ENCODE assay signal across 19 mouse cellular contexts in the genomic region with DNA sequence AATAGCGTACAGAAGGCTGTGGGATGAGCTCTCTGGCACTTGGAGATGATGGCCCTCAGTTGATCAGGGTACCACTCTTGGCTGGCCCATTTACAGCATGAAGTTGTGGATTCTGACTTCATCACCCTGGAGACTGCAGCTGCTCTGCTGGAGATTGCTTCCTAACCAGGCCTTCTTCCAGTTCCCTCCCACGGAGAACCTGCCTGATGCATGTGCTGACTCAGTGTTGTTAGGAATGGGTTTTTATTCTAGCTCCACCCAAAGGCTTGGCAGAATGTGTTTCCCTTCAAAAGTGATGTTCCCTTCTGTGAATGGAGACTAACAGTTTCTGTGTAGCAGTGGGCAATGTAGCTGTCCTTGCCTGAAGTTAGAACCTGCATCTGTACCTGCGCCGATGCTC. TPM values are rescaled to one million over a fixed set of nuclear protein-coding genes. Genes with fewer than 3 reads are reported as not detected.
DNase-seq lines count a peak whose midpoint lies in the region; ATAC-seq lines count a peak whose summit lies in the region.
"Had no signal": no experiment of that assay in that cellular context is flagged by ENCODE, and none has a peak within 500 bp of the region (broad histone marks: within the 10 kb centered on the region; RNA-seq: fewer than 3 reads in every experiment).

No protein-coding gene starts in this region.

- DNase-seq in kidney, postnatal 36 days: no peak
- peak; percentile 77 for DNase-seq in ZHBTc4 (ENCODE audit: low read depth, low spot score)
- DNase-seq in layer of hippocampus, adult 9-11 months: peak; percentile 80
- DNase-seq in right cerebral cortex, postnatal 36 days (ENCODE audit: low spot score in 2 of 2): peak; percentile 8 to 73
- DNase-seq in embryonic facial prominence, embryonic 10.5 days (ENCODE audit: low spot score): no peak
- no peak for DNase-seq in urinary bladder, postnatal 36 days (ENCODE audit: low spot score in 2 of 2)
- DNase-seq: adrenal gland, adult 2 months; cerebellum, postnatal 25 days; gastrocnemius, postnatal 25 days; liver; spleen, adult 18-20 months had no signal

- peak overlapping the region; percentile 16; the same call in 1 of the 2 replicates for H3K27ac ChIP-seq in kidney, embryonic 16.5 days (ENCODE audit: low read length)
- no peak overlapping the region for H3K27ac ChIP-seq in embryonic facial prominence, embryonic 10.5 days (replicated peaks)
- H3K27ac ChIP-seq in intestine, embryonic 15.5 days: no peak overlapping the region
- H3K27ac ChIP-seq: embryonic facial prominence, embryonic 13.5 days; forebrain, embryonic 13.5 days; heart, embryonic 13.5 days; hindbrain, embryonic 13.5 days; lung, embryonic 15.5 days had no signal

- H3K36me3 ChIP-seq in kidney, embryonic 16.5 days (ENCODE audit: insufficient read depth, low read length): no peaks in the 10 kb centered on the region
- no peaks in the 10 kb centered on the region for H3K36me3 ChIP-seq in embryonic facial prominence, embryonic 10.5 days (replicated peaks)
- H3K36me3 ChIP-seq in intestine, embryonic 15.5 days: no peaks in the 10 kb centered on the region
- H3K36me3 ChIP-seq: embryonic facial prominence, embryonic 13.5 days; heart, embryonic 13.5 days; hindbrain, embryonic 13.5 days; lung, embryonic 15.5 days had no signal

- H3K27me3 ChIP-seq in kidney, embryonic 16.5 days (ENCODE audit: insufficient read depth, low read length): no peaks in the 10 kb centered on the region
- no peaks in the 10 kb centered on the region for H3K27me3 ChIP-seq in embryonic facial prominence, embryonic 10.5 days (replicated peaks; ENCODE audit: low read depth, poor library complexity, severe bottlenecking)
- no peaks in the 10 kb centered on the region for H3K27me3 ChIP-seq in intestine, embryonic 15.5 days (replicated peaks)
- H3K27me3 ChIP-seq: embryonic facial prominence, embryonic 13.5 days; forebrain, embryonic 13.5 days; heart, embryonic 13.5 days; hindbrain, embryonic 13.5 days; lung, embryonic 15.5 days had no signal

- no peaks in the 10 kb centered on the region for H3K9me3 ChIP-seq in kidney, embryonic 16.5 days (ENCODE audit: low read length)
- no peaks in the 10 kb centered on the region for H3K9me3 ChIP-seq in embryonic facial prominence, embryonic 10.5 days
- H3K9me3 ChIP-seq in intestine, embryonic 15.5 days: no peaks in the 10 kb centered on the region
- H3K9me3 ChIP-seq: embryonic facial prominence, embryonic 13.5 days; forebrain, embryonic 13.5 days; heart, embryonic 13.5 days; hindbrain, embryonic 13.5 days; lung, embryonic 15.5 days had no signal

- no peak overlapping the region for H3K4me2 ChIP-seq in kidney, embryonic 16.5 days (replicated peaks; ENCODE audit: low read depth, low read length)
- no peak overlapping the region for H3K4me2 ChIP-seq in intestine, embryonic 15.5 days (replicated peaks)
- H3K4me2 ChIP-seq: embryonic facial prominence, embryonic 13.5 days; forebrain, embryonic 13.5 days; heart, embryonic 13.5 days; hindbrain, embryonic 13.5 days; lung, embryonic 15.5 days had no signal

- peak; percentile 23; the same call in 1 of the 2 replicates for ATAC-seq in kidney, embryonic 16.5 days (ENCODE audit: low FRiP score, low TSS enrichment)
- no peak for ATAC-seq in intestine, embryonic 15.5 days
- ATAC-seq: forebrain, embryonic 13.5 days; Patski had no signal

- 89% methylated on average over 4 of the region's 4 CpGs for WGBS in kidney, embryonic 16.5 days
- 90% methylated on average over 4 of the region's 4 CpGs for WGBS in embryonic facial prominence, embryonic 10.5 days
- 85% methylated on average over 4 of the region's 4 CpGs for WGBS in intestine, embryonic 15.5 days

- H3K4me1 ChIP-seq in kidney, embryonic 16.5 days (ENCODE audit: insufficient read depth, low read length): 0 out of 2 replicates have a peak, but pooled peaks cover 4% of the 10 kb centered on the region
- H3K4me1 ChIP-seq in embryonic facial prominence, embryonic 10.5 days: no peaks in the 10 kb centered on the region
- no peaks in the 10 kb centered on the region for H3K4me1 ChIP-seq in intestine, embryonic 15.5 days (replicated peaks)
- H3K4me1 ChIP-seq: embryonic facial prominence, embryonic 13.5 days; forebrain, embryonic 13.5 days; heart, embryonic 13.5 days; hindbrain, embryonic 13.5 days; lung, embryonic 15.5 days had no signal

- no peak overlapping the region for H3K4me3 ChIP-seq in kidney, embryonic 16.5 days (ENCODE audit: low read length)
- no peak overlapping the region for H3K4me3 ChIP-seq in embryonic facial prominence, embryonic 10.5 days
- no peak overlapping the region for H3K4me3 ChIP-seq in intestine, embryonic 15.5 days (replicated peaks)
- H3K4me3 ChIP-seq: embryonic facial prominence, embryonic 13.5 days; forebrain, embryonic 13.5 days; heart, embryonic 13.5 days; hindbrain, embryonic 13.5 days; lung, embryonic 15.5 days had no signal

- no peak overlapping the region for H3K9ac ChIP-seq in kidney, embryonic 16.5 days (replicated peaks; ENCODE audit: low read length)
- H3K9ac ChIP-seq in intestine, embryonic 15.5 days: no peak overlapping the region
- H3K9ac ChIP-seq: embryonic facial prominence, embryonic 13.5 days; forebrain, embryonic 13.5 days; heart, embryonic 13.5 days; hindbrain, embryonic 13.5 days; lung, embryonic 15.5 days had no signal

RNA-seq across cellular contexts. Expression of a gene that starts 58.2 kb away (rescaled TPM):
- 19.7 and 22.2 TPM in 2 replicates for polyA plus RNA-seq in kidney, embryonic 16.5 days (2015; fragmentation: Nextera tagmentation; extraction: Ambion mirVana)
- 17.1 and 17.5 TPM in 2 replicates for polyA plus RNA-seq in embryonic facial prominence, embryonic 10.5 days (2016; fragmentation: Nextera tagmentation; extraction: Ambion mirVana)
- polyA plus RNA-seq in intestine, embryonic 15.5 days (2015; fragmentation: Nextera tagmentation; extraction: Ambion mirVana): 15.7 and 16.9 TPM in 2 replicates

Comparison
In these comparisons a context has a peak if more than half of its experiments do, and no peak if none do; other contexts are left out.
1. DNase-seq: peak in ZHBTc4 (single experiment), layer of hippocampus, adult 9-11 months (single experiment) and right cerebral cortex, postnatal 36 days (2 of 2); none in kidney, postnatal 36 days (0 of 2), embryonic facial prominence, embryonic 10.5 days (single experiment) and urinary bladder, postnatal 36 days (0 of 2).